Mouse (Mus musculus): ENCODE data around the gene R3hdm4.

DNA sequence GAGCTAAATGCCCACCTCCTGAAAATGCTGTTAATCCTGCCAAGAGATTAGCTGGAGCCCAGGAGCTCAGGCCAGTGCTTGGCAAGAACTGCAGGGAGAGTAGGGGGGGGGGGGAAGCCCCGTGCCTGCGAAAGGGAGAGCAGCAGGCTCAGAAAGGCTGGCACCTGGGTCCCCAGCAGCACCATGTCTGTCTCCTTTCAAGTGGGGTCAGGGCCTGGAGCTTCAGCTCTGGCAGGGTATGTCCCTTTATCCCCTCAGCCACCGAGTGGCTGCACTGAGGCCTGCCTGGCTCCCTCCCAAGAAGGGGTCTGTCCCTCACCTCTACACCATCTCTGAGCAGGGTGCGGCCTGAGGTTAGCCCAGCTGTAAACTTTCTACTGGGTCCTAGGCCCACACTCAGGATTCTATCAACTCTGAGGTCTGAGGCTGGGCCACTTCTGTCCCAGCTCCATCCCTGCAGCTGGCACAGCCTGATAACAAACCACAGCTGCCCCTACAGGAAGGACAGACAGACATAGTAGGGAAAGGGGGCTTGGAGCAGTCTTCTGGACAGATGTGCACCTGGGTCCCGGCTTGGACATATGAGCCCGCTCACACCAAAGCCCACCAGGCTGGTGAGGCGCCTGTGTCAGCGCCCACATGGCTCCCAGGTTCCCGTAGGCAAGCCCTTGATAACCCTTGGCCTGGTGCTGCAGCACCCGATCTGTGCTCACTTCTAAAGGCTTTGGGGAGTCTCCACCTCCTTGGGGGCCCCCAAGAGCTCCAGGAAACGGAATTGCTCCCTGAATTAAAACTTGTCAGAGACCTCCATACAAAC is 6.7 kb downstream of the R3hdm4 start:
- TF ChIP-seq CTCF (IDR thresholded peaks at IDR 0.05; ENCODE audit: low read depth), result no peak
- TF ChIP-seq EP300 (IDR thresholded peaks at IDR 0.05; ENCODE audit: low read depth), result no peak
